Mouse (Mus musculus) midbrain, embryonic 12.5 days (tissue): ENCODE results near the gene Farp1. TPM values are rescaled to one million over a fixed set of nuclear protein-coding genes. Genes with fewer than 3 reads are reported as not detected.

Experiments used
- ATAC-seq: fragments of 200-750 bp; cut with Nextera tagmentation; 2 replicates; pipeline ENCODE4 v1.8.0; 2017; ENCODE audit warnings: low read depth, moderate TSS enrichment, moderate library complexity; ENCODE audit not compliant: low FRiP score
- H3K27ac ChIP-seq: fragments of 300-500 bp; sonication (generic); replicated peaks from 2 replicates; pipeline ENCODE4 v1.5.1; 2016; ENCODE audit warnings: mild to moderate bottlenecking
- H3K27me3 ChIP-seq: fragments of 300-500 bp; sonication (generic); 2 replicates; pipeline ENCODE4 v1.6.1; 2016; ENCODE audit warnings: mild to moderate bottlenecking
- H3K36me3 ChIP-seq: fragments of 300-500 bp; sonication (generic); 2 replicates; pipeline ENCODE4 v1.6.1; 2016
- H3K4me1 ChIP-seq: fragments of 300-500 bp; sonication (generic); 2 replicates; pipeline ENCODE4 v1.6.1; 2016
- H3K4me2 ChIP-seq: fragments of 300-500 bp; sonication (generic); replicated peaks from 2 replicates; pipeline ENCODE4 v1.6.1; 2016; ENCODE audit warnings: mild to moderate bottlenecking, moderate library complexity
- H3K4me3 ChIP-seq: fragments of 300-500 bp; sonication (generic); 2 replicates; pipeline ENCODE4 v1.5.1; 2016; ENCODE audit warnings: mild to moderate bottlenecking
- H3K9ac ChIP-seq: fragments of 300-500 bp; sonication (generic); replicated peaks from 2 replicates; pipeline ENCODE4 v1.6.1; 2016; ENCODE audit warnings: mild to moderate bottlenecking, moderate library complexity
- H3K9me3 ChIP-seq: fragments of 300-500 bp; sonication (generic); 2 replicates; pipeline ENCODE4 v1.6.1; 2016; ENCODE audit warnings: mild to moderate bottlenecking
- WGBS: fragments of 180-500 bp; shearing (Covaris S2); methylation state at CpG from one replicate; pipeline ENCODE4 v1.1.7; 2016; 5-methylcytosine and 5-hydroxymethylcytosine counted together
- polyA plus RNA-seq: library from polyadenylated mRNA; unstranded; fragments of >200 nt; fragmentation: Nextera tagmentation; extraction: Ambion mirVana; gene quantifications from 2 replicates; pipeline ENCODE4 v1.2.1, GENCODE M21; 2016

Gene Farp1
- polyA plus RNA-seq, 1 experiment from 2014 or later = 26.5 TPM

- Histone ChIP-seq H3K4me1 (peaks cover 3% of the 10 kb centered on the region; the same call in 1 of the 2 replicates), H3K27ac (no peak overlapping the region), H3K9me3 (no peaks in the 10 kb centered on the region), H3K27me3 (no peaks in the 10 kb centered on the region), H3K4me2 (no peak overlapping the region), H3K9ac (no peak overlapping the region), H3K4me3 (no peak overlapping the region), H3K36me3 (0 out of 2 replicates have a peak, but pooled peaks cover 5% of the 10 kb centered on the region)
- 52% methylated on average over 7 of the region's 7 CpGs for WGBS
- peak; percentile 47; the same call in 1 of the 2 replicates for ATAC-seq
These were observed 224.8 kb downstream of the Farp1 start for GRCm38 (mm10) chr14:121259789-121260188.

- ATAC-seq = no peak
- Histone ChIP-seq H3K27me3 (no peaks in the 10 kb centered on the region), H3K27ac (no peak overlapping the region), H3K36me3 (0 out of 2 replicates have a peak, but pooled peaks cover 5% of the 10 kb centered on the region), H3K4me1 (peaks cover 3% of the 10 kb centered on the region; the same call in 1 of the 2 replicates), H3K9me3 (no peaks in the 10 kb centered on the region), H3K9ac (no peak overlapping the region), H3K4me2 (no peak overlapping the region), H3K4me3 (no peak overlapping the region)
- 76% methylated on average over 5 of the region's 5 CpGs for WGBS
These were observed 226.4 kb downstream of the Farp1 start for GRCm38 (mm10) chr14:121261229-121261879.

DNA sequence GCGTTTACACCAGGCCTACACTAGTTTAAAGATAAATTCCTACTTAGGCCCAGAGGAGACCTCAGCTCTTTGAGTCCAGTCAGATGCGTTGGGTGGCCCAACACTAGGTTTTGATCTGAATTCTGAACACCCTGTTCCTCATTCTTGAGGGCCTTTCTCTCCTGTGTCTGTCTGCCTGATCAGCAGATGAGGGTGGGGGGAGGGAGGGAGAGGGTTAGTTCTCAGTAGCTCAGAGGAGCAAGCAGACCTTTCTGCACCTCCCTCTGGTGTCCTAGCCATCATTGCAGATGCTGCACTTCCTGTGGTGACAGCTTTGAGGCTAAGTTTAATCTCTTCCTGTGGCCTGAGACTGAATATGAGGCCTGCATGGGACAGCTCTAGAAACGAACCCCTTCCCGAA is 227.6 kb downstream of the Farp1 start:
- Histone ChIP-seq H3K36me3 (0 out of 2 replicates have a peak, but pooled peaks cover 3% of the 10 kb centered on the region), H3K9ac (no peak overlapping the region), H3K4me2 (no peak overlapping the region), H3K4me3 (no peak overlapping the region), H3K9me3 (no peaks in the 10 kb centered on the region), H3K27me3 (no peaks in the 10 kb centered on the region), H3K27ac (no peak overlapping the region), H3K4me1 (peaks cover 3% of the 10 kb centered on the region; the same call in 1 of the 2 replicates)
- 76% methylated on average over 4 of the region's 4 CpGs for WGBS
- ATAC-seq = no peak

DNA sequence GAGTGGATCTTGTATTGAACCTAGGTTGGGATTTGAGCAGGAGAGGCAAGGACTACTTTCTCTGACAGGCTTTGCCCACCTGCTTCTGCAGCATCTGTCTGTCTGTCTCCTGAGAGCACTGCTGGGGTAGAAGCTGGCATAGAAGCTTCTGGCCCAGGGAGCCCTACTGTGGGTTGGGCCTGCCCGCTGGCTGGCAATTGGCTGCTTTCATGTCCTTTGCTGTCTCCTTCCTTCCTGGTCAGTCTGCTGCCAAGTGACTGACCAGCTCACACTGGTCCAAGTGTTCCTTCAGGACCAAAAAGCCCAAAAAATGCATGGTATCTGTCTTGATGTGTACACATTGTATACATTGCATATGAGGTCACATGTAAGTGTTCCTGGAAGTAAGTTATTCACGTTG is 228.9 kb downstream of the Farp1 start:
- 96% methylated on average over 2 of the region's 2 CpGs for WGBS
- Histone ChIP-seq H3K36me3 (peaks cover 8% of the 10 kb centered on the region), H3K27me3 (no peaks in the 10 kb centered on the region), H3K9ac (no peak overlapping the region), H3K4me3 (no peak overlapping the region), H3K27ac (no peak overlapping the region), H3K4me1 (peaks cover 3% of the 10 kb centered on the region; the same call in 1 of the 2 replicates), H3K4me2 (no peak overlapping the region), H3K9me3 (no peaks in the 10 kb centered on the region)
- no peak for ATAC-seq

DNA sequence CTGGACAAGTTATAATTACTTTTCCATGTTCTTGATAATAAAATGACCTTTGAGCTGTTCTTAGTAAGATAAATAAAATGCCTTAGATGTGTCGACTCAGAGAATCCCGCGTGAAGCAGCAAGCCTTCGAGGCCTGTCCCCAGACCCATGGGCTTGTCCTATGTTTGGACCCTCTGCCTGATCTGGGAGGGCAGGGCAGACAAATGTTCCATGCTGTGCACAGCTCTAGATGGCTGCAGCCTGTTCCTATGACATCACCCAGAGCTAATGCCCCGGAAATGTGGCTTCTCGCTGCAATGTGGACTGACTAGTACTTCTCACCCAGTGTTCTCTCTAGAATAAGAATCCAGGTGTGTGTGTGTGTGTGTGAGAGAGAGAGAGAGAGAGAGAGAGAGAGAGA is 229.5 kb downstream of the Farp1 start:
- no peak for ATAC-seq

GRCm38 (mm10) chr14:121267801-121268200 is 232.8 kb downstream of the Farp1 start:
- 79% methylated on average over 8 of the region's 8 CpGs for WGBS
- H3K36me3 ChIP-seq = peaks cover 18% of the 10 kb centered on the region
- no peak overlapping the region for H3K4me3 ChIP-seq
- H3K27ac ChIP-seq = no peak overlapping the region
- no peak for ATAC-seq
- H3K27me3 ChIP-seq = no peaks in the 10 kb centered on the region
- H3K4me1 ChIP-seq = no peaks in the 10 kb centered on the region
- H3K9me3 ChIP-seq = no peaks in the 10 kb centered on the region
- no peak overlapping the region for H3K9ac ChIP-seq
- no peak overlapping the region for H3K4me2 ChIP-seq

More for the DNA sequence above, 229.5 kb downstream of the Farp1 start:
- no peak overlapping the region for H3K27ac ChIP-seq
- no peaks in the 10 kb centered on the region for H3K9me3 ChIP-seq
- H3K4me1 ChIP-seq = peaks cover under 1% of the 10 kb centered on the region; the same call in 1 of the 2 replicates
- no peak overlapping the region for H3K9ac ChIP-seq
- no peaks in the 10 kb centered on the region for H3K27me3 ChIP-seq
- no peak overlapping the region for H3K4me2 ChIP-seq
- peaks cover 8% of the 10 kb centered on the region for H3K36me3 ChIP-seq
- no peak overlapping the region for H3K4me3 ChIP-seq
- 86% methylated on average over 6 of the region's 6 CpGs for WGBS

GRCm38 (mm10) chr14:121270490-121270889 is 235.5 kb downstream of the Farp1 start:
- Histone ChIP-seq H3K27me3 (no peaks in the 10 kb centered on the region), H3K4me2 (no peak overlapping the region), H3K36me3 (peaks cover 39% of the 10 kb centered on the region), H3K9ac (no peak overlapping the region), H3K9me3 (no peaks in the 10 kb centered on the region), H3K4me1 (no peaks in the 10 kb centered on the region), H3K4me3 (no peak overlapping the region), H3K27ac (no peak overlapping the region)
- WGBS = 86% methylated on average over 6 of the region's 6 CpGs
- ATAC-seq = no peak

GRCm38 (mm10) chr14:121274985-121275384 is 240.0 kb downstream of the Farp1 start:
- no peaks in the 10 kb centered on the region for H3K4me1 ChIP-seq
- no peak overlapping the region for H3K27ac ChIP-seq
- 93% methylated on average over 12 of the region's 12 CpGs for WGBS
- no peak for ATAC-seq
- H3K9me3 ChIP-seq = no peaks in the 10 kb centered on the region
- H3K27me3 ChIP-seq = no peaks in the 10 kb centered on the region
- H3K4me2 ChIP-seq = no peak overlapping the region
- H3K9ac ChIP-seq = no peak overlapping the region
- H3K36me3 ChIP-seq = peaks cover 53% of the 10 kb centered on the region
- no peak overlapping the region for H3K4me3 ChIP-seq

- Histone ChIP-seq H3K9me3 (no peaks in the 10 kb centered on the region), H3K36me3 (peaks cover 58% of the 10 kb centered on the region), H3K27me3 (no peaks in the 10 kb centered on the region), H3K4me2 (no peak overlapping the region), H3K27ac (no peak overlapping the region), H3K9ac (no peak overlapping the region), H3K4me3 (no peak overlapping the region), H3K4me1 (no peaks in the 10 kb centered on the region)
- WGBS = 91% methylated on average over 10 of the region's 10 CpGs
- no peak for ATAC-seq
These were observed 241.0 kb downstream of the Farp1 start for GRCm38 (mm10) chr14:121276016-121276415.

GRCm38 (mm10) chr14:121279106-121279505 is 244.1 kb downstream of the Farp1 start:
- peak; percentile 74 for ATAC-seq
- Histone ChIP-seq H3K9ac (no peak overlapping the region), H3K36me3 (peaks cover 63% of the 10 kb centered on the region), H3K4me1 (no peaks in the 10 kb centered on the region), H3K27me3 (no peaks in the 10 kb centered on the region), H3K4me2 (no peak overlapping the region), H3K9me3 (no peaks in the 10 kb centered on the region), H3K27ac (no peak overlapping the region), H3K4me3 (no peak overlapping the region)
- 37% methylated on average over 6 of the region's 6 CpGs for WGBS

GRCm38 (mm10) chr14:121280601-121281335 is 245.8 kb downstream of the Farp1 start:
- H3K4me2 ChIP-seq = no peak overlapping the region
- peaks cover 61% of the 10 kb centered on the region for H3K36me3 ChIP-seq
- H3K9ac ChIP-seq = no peak overlapping the region
- no peak overlapping the region for H3K27ac ChIP-seq
- H3K4me3 ChIP-seq = no peak overlapping the region
- H3K27me3 ChIP-seq = no peaks in the 10 kb centered on the region
- no peaks in the 10 kb centered on the region for H3K4me1 ChIP-seq
- ATAC-seq = no peak
- H3K9me3 ChIP-seq = no peaks in the 10 kb centered on the region
- 87% methylated on average over 16 of the region's 16 CpGs for WGBS

DNA sequence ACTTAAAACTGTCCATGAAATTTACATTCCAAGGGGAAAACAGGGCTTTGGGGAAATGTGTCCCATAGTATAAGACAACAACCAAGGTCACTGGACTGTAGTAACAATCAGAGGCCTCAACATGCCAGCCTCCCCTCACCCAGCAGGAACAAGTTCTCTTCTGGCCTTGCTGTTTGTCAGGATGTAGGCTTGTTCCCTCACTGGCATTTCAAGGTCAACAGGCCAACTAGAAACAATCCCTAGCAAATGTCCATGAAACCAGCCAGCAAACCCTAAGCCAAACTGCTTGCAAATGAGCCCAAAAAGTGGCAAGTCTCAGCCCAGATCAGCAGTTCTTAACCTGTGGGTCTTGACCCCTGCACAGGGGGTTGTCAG is 246.3 kb downstream of the Farp1 start:
- Histone ChIP-seq H3K36me3 (peaks cover 61% of the 10 kb centered on the region), H3K4me1 (no peaks in the 10 kb centered on the region), H3K27ac (no peak overlapping the region), H3K27me3 (no peaks in the 10 kb centered on the region), H3K9me3 (no peaks in the 10 kb centered on the region), H3K9ac (no peak overlapping the region), H3K4me3 (no peak overlapping the region), H3K4me2 (no peak overlapping the region)
- ATAC-seq = no peak
